Mouse (Mus musculus): ENCODE measurements around the gene Tbc1d8. TPM values are rescaled to one million over a fixed set of nuclear protein-coding genes. Genes with fewer than 3 reads are reported as not detected.
A peak's percentile ranks its signal among the peaks of the same experiment; 100 is the strongest.

Tbc1d8 gene
- polyA plus RNA-seq, 1 experiment from 2014 or later = 5.4 TPM

GRCm38 (mm10) chr1:39338831-39339230 is 139.7 kb downstream of the Tbc1d8 start:
- no peak overlapping the region for H3K27ac ChIP-seq (ENCODE audit: low read depth, low read length)
- no peak for ATAC-seq (ENCODE audit: low FRiP score)
- WGBS = 82% methylated on average over 10 of the region's 10 CpGs

GRCm38 (mm10) chr1:39336788-39337187 is 141.8 kb downstream of the Tbc1d8 start:
- Histone ChIP-seq H3K4me3 (ENCODE audit: low read depth, low read length) (no peak overlapping the region), H3K27me3 (ENCODE audit: control insufficient read depth, insufficient read depth, low read length) (no peaks in the 10 kb centered on the region), H3K4me1 (ENCODE audit: control insufficient read depth, insufficient read depth, low read length) (no peaks in the 10 kb centered on the region), H3K36me3 (ENCODE audit: control insufficient read depth, insufficient read depth, low read length) (no peaks in the 10 kb centered on the region), H3K9ac (ENCODE audit: low read length) (no peak overlapping the region), H3K4me2 (no peak overlapping the region), H3K27ac (ENCODE audit: low read depth, low read length) (no peak overlapping the region), H3K9me3 (ENCODE audit: control insufficient read depth, low read length) (no peaks in the 10 kb centered on the region)
- DNase-seq (ENCODE audit: low spot score, missing footprints) (no peak), ATAC-seq (ENCODE audit: low FRiP score) (no peak)
- 85% methylated on average over 8 of the region's 8 CpGs for WGBS

More at GRCm38 (mm10) chr1:39338831-39339230, 139.7 kb downstream of the Tbc1d8 start:
- H3K4me3 ChIP-seq (ENCODE audit: low read depth, low read length) = no peak overlapping the region
- no peaks in the 10 kb centered on the region for H3K9me3 ChIP-seq (ENCODE audit: control insufficient read depth, low read length)
- no peak for DNase-seq (ENCODE audit: low spot score, missing footprints)
- no peaks in the 10 kb centered on the region for H3K27me3 ChIP-seq (ENCODE audit: control insufficient read depth, insufficient read depth, low read length)
- H3K9ac ChIP-seq (ENCODE audit: low read length) = no peak overlapping the region
- H3K4me1 ChIP-seq (ENCODE audit: control insufficient read depth, insufficient read depth, low read length) = no peaks in the 10 kb centered on the region
- no peak overlapping the region for H3K4me2 ChIP-seq
- H3K36me3 ChIP-seq (ENCODE audit: control insufficient read depth, insufficient read depth, low read length) = no peaks in the 10 kb centered on the region

- Histone ChIP-seq H3K36me3 (ENCODE audit: control insufficient read depth, insufficient read depth, low read length) (no peaks in the 10 kb centered on the region), H3K4me1 (ENCODE audit: control insufficient read depth, insufficient read depth, low read length) (no peaks in the 10 kb centered on the region), H3K4me2 (no peak overlapping the region), H3K9me3 (ENCODE audit: control insufficient read depth, low read length) (no peaks in the 10 kb centered on the region), H3K4me3 (ENCODE audit: low read depth, low read length) (no peak overlapping the region), H3K9ac (ENCODE audit: low read length) (no peak overlapping the region), H3K27ac (ENCODE audit: low read depth, low read length) (no peak overlapping the region), H3K27me3 (ENCODE audit: control insufficient read depth, insufficient read depth, low read length) (no peaks in the 10 kb centered on the region)
- peak; percentile 66 for DNase-seq (ENCODE audit: low spot score, missing footprints)
- no peak for ATAC-seq (ENCODE audit: low FRiP score)
- 29% methylated on average over 15 of the region's 15 CpGs for WGBS
Measured at GRCm38 (mm10) chr1:39335561-39336196, 142.9 kb downstream of the Tbc1d8 start.

- no peak overlapping the region for H3K4me3 ChIP-seq (ENCODE audit: low read depth, low read length)
- H3K9me3 ChIP-seq (ENCODE audit: control insufficient read depth, low read length) = no peaks in the 10 kb centered on the region
- no peaks in the 10 kb centered on the region for H3K4me1 ChIP-seq (ENCODE audit: control insufficient read depth, insufficient read depth, low read length)
- H3K4me2 ChIP-seq = no peak overlapping the region
- H3K27me3 ChIP-seq (ENCODE audit: control insufficient read depth, insufficient read depth, low read length) = no peaks in the 10 kb centered on the region
- DNase-seq (ENCODE audit: low spot score, missing footprints) (no peak), ATAC-seq (ENCODE audit: low FRiP score) (no peak)
- H3K9ac ChIP-seq (ENCODE audit: low read length) = no peak overlapping the region
- no peaks in the 10 kb centered on the region for H3K36me3 ChIP-seq (ENCODE audit: control insufficient read depth, insufficient read depth, low read length)
- no peak overlapping the region for H3K27ac ChIP-seq (ENCODE audit: low read depth, low read length)
- 90% methylated on average over 4 of the region's 4 CpGs for WGBS
Measured at GRCm38 (mm10) chr1:39332456-39332855, 146.1 kb downstream of the Tbc1d8 start.

GRCm38 (mm10) chr1:39330857-39331594 is 147.5 kb downstream of the Tbc1d8 start:
- Histone ChIP-seq H3K4me1 (ENCODE audit: control insufficient read depth, insufficient read depth, low read length) (no peaks in the 10 kb centered on the region), H3K4me2 (no peak overlapping the region), H3K36me3 (ENCODE audit: control insufficient read depth, insufficient read depth, low read length) (no peaks in the 10 kb centered on the region), H3K27ac (ENCODE audit: low read depth, low read length) (no peak overlapping the region), H3K9me3 (ENCODE audit: control insufficient read depth, low read length) (no peaks in the 10 kb centered on the region), H3K27me3 (ENCODE audit: control insufficient read depth, insufficient read depth, low read length) (no peaks in the 10 kb centered on the region), H3K9ac (ENCODE audit: low read length) (no peak overlapping the region), H3K4me3 (ENCODE audit: low read depth, low read length) (no peak overlapping the region)
- ATAC-seq (ENCODE audit: low FRiP score) (no peak), DNase-seq (ENCODE audit: low spot score, missing footprints) (no peak)
- 91% methylated on average over 7 of the region's 7 CpGs for WGBS

GRCm38 (mm10) chr1:39327546-39327945 is 151.0 kb downstream of the Tbc1d8 start:
- no peak for DNase-seq (ENCODE audit: low spot score, missing footprints)
- Histone ChIP-seq H3K4me2 (no peak overlapping the region), H3K36me3 (ENCODE audit: control insufficient read depth, insufficient read depth, low read length) (no peaks in the 10 kb centered on the region), H3K27me3 (ENCODE audit: control insufficient read depth, insufficient read depth, low read length) (no peaks in the 10 kb centered on the region), H3K9me3 (ENCODE audit: control insufficient read depth, low read length) (no peaks in the 10 kb centered on the region), H3K9ac (ENCODE audit: low read length) (no peak overlapping the region), H3K4me3 (ENCODE audit: low read depth, low read length) (no peak overlapping the region), H3K27ac (ENCODE audit: low read depth, low read length) (no peak overlapping the region), H3K4me1 (ENCODE audit: control insufficient read depth, insufficient read depth, low read length) (no peaks in the 10 kb centered on the region)
- no peak for ATAC-seq (ENCODE audit: low FRiP score)
- WGBS = 82% methylated on average over 7 of the region's 7 CpGs

GRCm38 (mm10) chr1:39325228-39325627 is 153.3 kb downstream of the Tbc1d8 start:
- no peak for DNase-seq (ENCODE audit: low spot score, missing footprints)
- 93% methylated on average over 6 of the region's 6 CpGs for WGBS

GRCm38 (mm10) chr1:39321954-39322353 is 156.6 kb downstream of the Tbc1d8 start:
- Histone ChIP-seq H3K9ac (ENCODE audit: low read length) (no peak overlapping the region), H3K4me2 (no peak overlapping the region), H3K9me3 (ENCODE audit: control insufficient read depth, low read length) (no peaks in the 10 kb centered on the region), H3K36me3 (ENCODE audit: control insufficient read depth, insufficient read depth, low read length) (no peaks in the 10 kb centered on the region), H3K27me3 (ENCODE audit: control insufficient read depth, insufficient read depth, low read length) (no peaks in the 10 kb centered on the region), H3K4me3 (ENCODE audit: low read depth, low read length) (no peak overlapping the region), H3K4me1 (ENCODE audit: control insufficient read depth, insufficient read depth, low read length) (no peaks in the 10 kb centered on the region), H3K27ac (ENCODE audit: low read depth, low read length) (no peak overlapping the region)
- DNase-seq (ENCODE audit: low spot score, missing footprints) (no peak), ATAC-seq (ENCODE audit: low FRiP score) (no peak)
- 85% methylated on average over 6 of the region's 6 CpGs for WGBS

More at GRCm38 (mm10) chr1:39325228-39325627, 153.3 kb downstream of the Tbc1d8 start:
- no peaks in the 10 kb centered on the region for H3K4me1 ChIP-seq (ENCODE audit: control insufficient read depth, insufficient read depth, low read length)
- H3K9me3 ChIP-seq (ENCODE audit: control insufficient read depth, low read length) = no peaks in the 10 kb centered on the region
- H3K36me3 ChIP-seq (ENCODE audit: control insufficient read depth, insufficient read depth, low read length) = no peaks in the 10 kb centered on the region
- H3K27me3 ChIP-seq (ENCODE audit: control insufficient read depth, insufficient read depth, low read length) = no peaks in the 10 kb centered on the region
- H3K27ac ChIP-seq (ENCODE audit: low read depth, low read length) = no peak overlapping the region
- H3K4me2 ChIP-seq = no peak overlapping the region
- H3K4me3 ChIP-seq (ENCODE audit: low read depth, low read length) = no peak overlapping the region
- no peak overlapping the region for H3K9ac ChIP-seq (ENCODE audit: low read length)
- ATAC-seq (ENCODE audit: low FRiP score) = no peak
